Mouse (Mus musculus) embryonic facial prominence, embryonic 14.5 days (tissue): ENCODE measurements around the gene Kif11. TPM values are rescaled to one million over a fixed set of nuclear protein-coding genes. Genes with fewer than 3 reads are reported as not detected.

Experiments
- ATAC-seq: fragments of 200-750 bp; cut with Nextera tagmentation; 2 replicates; pipeline ENCODE4 v1.8.0; 2017; ENCODE audit warnings: low read depth, moderate number of reproducible peaks, moderate TSS enrichment
- DNase-seq: peaks from one replicate; pipeline ENCODE4 v3.0.0-alpha.2; 2015; ENCODE audit warnings: low spot score
- H3K27ac ChIP-seq: fragments of 300-500 bp; sonication (generic); replicated peaks from 2 replicates; pipeline ENCODE4 v1.5.1; 2014; ENCODE audit warnings: low read depth, mild to moderate bottlenecking, low read length, moderate library complexity
- H3K27me3 ChIP-seq: fragments of 300-500 bp; sonication (generic); replicated peaks from 2 replicates; pipeline ENCODE4 v1.6.1; 2014; ENCODE audit warnings: low read length; ENCODE audit not compliant: control insufficient read depth, insufficient read depth
- H3K36me3 ChIP-seq: fragments of 300-500 bp; sonication (generic); 2 replicates; pipeline ENCODE4 v1.6.1; 2014; ENCODE audit warnings: low read length, mixed read lengths; ENCODE audit not compliant: control insufficient read depth, insufficient read depth
- H3K4me1 ChIP-seq: fragments of 300-500 bp; sonication (generic); 2 replicates; pipeline ENCODE4 v1.6.1; 2014; ENCODE audit warnings: antibody characterized with exemption, low read length; ENCODE audit not compliant: control insufficient read depth, insufficient read depth
- H3K4me2 ChIP-seq: fragments of 300-500 bp; sonication (generic); 2 replicates; pipeline ENCODE4 v1.6.1; 2014; ENCODE audit warnings: low read depth, mild to moderate bottlenecking, low read length, moderate library complexity, mixed read lengths
- H3K4me3 ChIP-seq: fragments of 300-500 bp; sonication (generic); 2 replicates; pipeline ENCODE4 v1.5.1; 2014; ENCODE audit warnings: low read depth, mild to moderate bottlenecking, low read length
- H3K9ac ChIP-seq: fragments of 300-500 bp; sonication (generic); 2 replicates; pipeline ENCODE4 v1.6.1; 2014; ENCODE audit warnings: low read depth, mild to moderate bottlenecking, low read length, moderate library complexity, mixed read lengths
- H3K9me3 ChIP-seq: fragments of 300-500 bp; sonication (generic); 2 replicates; pipeline ENCODE4 v1.6.1; 2016; ENCODE audit warnings: low read length; ENCODE audit not compliant: control insufficient read depth
- WGBS: fragments of 180-500 bp; shearing (Covaris S2); extraction: QIAGEN DNeasy Blood & Tissue Kit; methylation state at CpG from one replicate; pipeline ENCODE4 v1.1.7; 2014; 5-methylcytosine and 5-hydroxymethylcytosine counted together
- polyA plus RNA-seq: library from polyadenylated mRNA; unstranded; fragments of >200 nt; fragmentation: Nextera tagmentation; extraction: Ambion mirVana; gene quantifications from 2 replicates; pipeline ENCODE4 v1.2.1, GENCODE M21; 2014

Kif11 gene
- polyA plus RNA-seq, 1 experiment from 2014 or later: 43.2 TPM

DNA sequence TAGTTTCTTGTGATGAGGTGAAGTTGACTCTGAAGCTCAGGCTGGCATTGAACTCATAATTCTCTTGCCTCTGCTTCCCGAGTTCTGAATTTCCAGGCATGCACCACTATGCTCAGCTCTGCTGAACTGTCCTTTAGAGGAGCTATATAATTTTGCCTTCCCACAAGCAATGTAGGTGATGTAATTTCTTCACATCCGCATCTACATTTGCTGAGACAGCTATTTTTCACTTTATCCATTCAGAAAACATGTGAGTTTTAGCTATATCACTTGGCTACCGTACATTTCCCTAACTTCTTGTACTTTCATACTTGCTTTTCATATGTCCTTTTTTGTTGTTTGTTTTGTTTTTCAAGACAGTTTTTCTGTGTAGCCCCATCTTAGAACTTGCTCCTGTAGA, 20.1 kb downstream of the Kif11 start:
- H3K9me3 ChIP-seq: no peaks in the 10 kb centered on the region
- 95% methylated on average over 3 of the region's 3 CpGs for WGBS
- DNase-seq (no peak), ATAC-seq (no peak)
- no peak overlapping the region for H3K4me2 ChIP-seq
- no peaks in the 10 kb centered on the region for H3K27me3 ChIP-seq
- no peaks in the 10 kb centered on the region for H3K4me1 ChIP-seq
- H3K27ac ChIP-seq: no peak overlapping the region
- no peak overlapping the region for H3K9ac ChIP-seq
- H3K4me3 ChIP-seq: no peak overlapping the region
- peaks cover 71% of the 10 kb centered on the region for H3K36me3 ChIP-seq

DNA sequence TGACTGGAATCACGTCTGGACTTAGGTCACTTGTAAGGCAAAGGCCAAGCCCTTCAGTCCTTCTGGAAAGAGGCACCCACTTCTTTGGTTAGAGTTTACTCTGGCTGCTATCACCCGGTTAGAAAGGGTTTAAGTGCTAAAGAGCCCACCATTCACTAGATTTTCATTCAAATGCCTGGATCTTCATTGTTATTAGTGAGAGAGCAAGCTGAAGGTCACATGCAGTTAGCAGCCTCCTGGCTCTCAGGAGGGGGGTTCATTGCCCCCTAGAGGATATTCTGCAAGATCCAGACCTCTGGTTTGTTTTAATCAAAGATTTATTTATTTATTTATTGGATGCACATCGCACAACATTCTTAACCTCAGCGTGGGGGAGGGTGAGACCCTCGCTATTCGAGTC, 24.7 kb downstream of the Kif11 start:
- Histone ChIP-seq H3K4me2 (no peak overlapping the region), H3K4me1 (no peaks in the 10 kb centered on the region), H3K36me3 (peaks cover 69% of the 10 kb centered on the region), H3K27me3 (no peaks in the 10 kb centered on the region), H3K4me3 (no peak overlapping the region), H3K9ac (no peak overlapping the region), H3K27ac (no peak overlapping the region), H3K9me3 (no peaks in the 10 kb centered on the region)
- ATAC-seq (no peak), DNase-seq (no peak)
- 81% methylated on average over 6 of the region's 6 CpGs for WGBS

DNA sequence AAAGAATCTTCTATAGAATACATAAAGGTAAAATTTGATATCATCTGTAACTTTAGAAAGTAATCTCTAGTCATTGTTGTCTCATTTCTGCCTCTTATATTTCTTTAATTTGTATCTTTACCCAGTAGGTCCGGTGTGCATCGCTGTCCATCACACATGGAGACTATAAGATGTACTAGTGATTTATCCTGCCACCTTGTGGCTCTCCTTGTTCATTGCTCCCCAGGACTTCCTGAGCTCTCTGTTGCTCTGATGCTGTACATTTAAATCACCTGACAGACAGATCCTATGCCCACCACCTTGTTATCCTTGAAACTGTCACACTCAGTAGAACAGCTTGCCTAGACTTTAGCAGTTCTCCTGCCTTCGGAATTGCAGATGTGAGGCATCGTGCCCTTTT, 42.1 kb downstream of the Kif11 start:
- Histone ChIP-seq H3K27me3 (no peaks in the 10 kb centered on the region), H3K4me1 (no peaks in the 10 kb centered on the region), H3K4me2 (no peak overlapping the region), H3K36me3 (peaks cover 66% of the 10 kb centered on the region), H3K4me3 (no peak overlapping the region), H3K27ac (no peak overlapping the region), H3K9ac (no peak overlapping the region), H3K9me3 (no peaks in the 10 kb centered on the region)
- peak; percentile 29 for DNase-seq
- no peak for ATAC-seq
- WGBS: 83% methylated on average over 4 of the region's 4 CpGs

DNA sequence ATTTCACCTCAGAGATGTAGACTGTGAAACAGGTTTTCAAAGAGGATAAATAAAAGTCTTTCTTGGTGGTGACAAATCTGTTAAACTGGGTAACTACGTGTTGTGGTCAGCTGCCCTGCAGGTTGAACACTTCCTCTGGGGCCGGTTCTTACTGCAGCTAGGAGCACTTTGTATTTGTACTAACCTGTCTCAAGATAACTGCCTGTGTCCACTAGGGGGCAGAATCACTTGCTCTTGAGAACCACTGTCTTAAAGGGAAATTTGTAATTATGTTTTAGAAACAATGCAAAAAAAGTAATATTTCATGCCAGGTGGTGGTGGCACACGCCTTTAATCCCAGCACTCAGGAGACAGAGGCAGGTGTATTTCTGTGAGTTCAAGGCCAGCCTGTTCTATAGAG, 43.4 kb downstream of the Kif11 start:
- no peak overlapping the region for H3K4me2 ChIP-seq
- WGBS: 34% methylated on average over 3 of the region's 3 CpGs
- H3K27me3 ChIP-seq: no peaks in the 10 kb centered on the region
- peaks cover 57% of the 10 kb centered on the region for H3K36me3 ChIP-seq
- H3K4me3 ChIP-seq: no peak overlapping the region
- no peak overlapping the region for H3K9ac ChIP-seq
- DNase-seq (peak; percentile 74), ATAC-seq (no peak)
- H3K4me1 ChIP-seq: no peaks in the 10 kb centered on the region
- no peak overlapping the region for H3K27ac ChIP-seq
- H3K9me3 ChIP-seq: no peaks in the 10 kb centered on the region

DNA sequence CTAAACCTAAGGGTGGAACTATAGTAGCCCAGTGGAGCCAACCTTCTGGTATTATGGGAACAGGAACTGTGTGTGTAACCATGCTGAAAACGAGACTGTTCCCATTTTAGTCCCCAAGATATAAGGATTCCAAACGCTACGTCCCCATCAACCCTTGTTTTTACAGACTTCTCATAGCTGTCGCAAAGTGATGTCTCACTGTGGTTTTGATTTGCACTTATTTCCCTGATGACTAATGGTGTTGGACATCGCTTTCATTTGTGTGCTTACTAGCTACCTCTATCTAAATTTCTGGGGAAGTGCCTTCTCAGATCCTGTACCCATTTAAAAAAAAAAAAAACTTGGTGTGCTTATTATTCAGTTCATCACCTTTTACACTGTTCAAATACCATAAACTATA, 52.4 kb downstream of the Kif11 start:
- H3K9ac ChIP-seq: no peak overlapping the region
- 80% methylated on average over 5 of the region's 5 CpGs for WGBS
- ATAC-seq: no peak
- H3K9me3 ChIP-seq: no peaks in the 10 kb centered on the region
- no peak overlapping the region for H3K4me2 ChIP-seq
- H3K36me3 ChIP-seq: no peaks in the 10 kb centered on the region
- peaks cover 43% of the 10 kb centered on the region for H3K27me3 ChIP-seq
- no peak for DNase-seq
- H3K4me3 ChIP-seq: no peak overlapping the region
- no peaks in the 10 kb centered on the region for H3K4me1 ChIP-seq
- no peak overlapping the region for H3K27ac ChIP-seq

DNA sequence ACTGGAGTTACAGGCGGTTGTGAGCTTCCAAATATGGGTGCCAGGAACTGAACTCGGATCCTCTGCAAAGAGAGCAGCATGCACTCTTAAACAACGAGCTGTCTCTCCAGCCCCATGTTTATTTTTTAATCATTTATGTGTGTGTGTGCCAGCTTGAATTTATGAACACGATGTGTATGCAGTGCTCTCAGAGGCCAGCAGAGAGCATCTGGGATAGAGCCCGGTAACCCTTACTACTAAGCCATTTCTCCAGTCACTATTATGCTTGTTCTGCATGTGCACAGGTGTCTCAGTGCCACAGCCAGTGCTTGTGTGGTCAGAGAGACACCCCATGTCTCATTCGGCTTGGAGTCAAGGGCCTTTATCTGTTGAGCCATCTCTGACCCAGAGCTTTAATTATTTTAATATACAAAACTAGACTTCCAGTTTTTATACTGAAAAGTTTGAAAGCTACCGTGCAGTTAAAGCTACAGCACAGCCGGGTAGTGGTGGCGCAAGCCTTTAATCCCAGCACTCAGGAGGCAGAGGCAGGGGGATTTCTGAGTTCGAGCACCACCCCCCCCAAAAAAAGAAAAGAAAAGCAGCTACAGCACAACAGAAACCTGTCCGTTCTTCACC, 55.0 kb downstream of the Kif11 start:
- H3K4me3 ChIP-seq: no peak overlapping the region
- WGBS: 84% methylated on average over 11 of the region's 11 CpGs
- DNase-seq: no peak
- ATAC-seq: no peak
- peaks cover 69% of the 10 kb centered on the region for H3K27me3 ChIP-seq
- H3K9me3 ChIP-seq: no peaks in the 10 kb centered on the region
- no peak overlapping the region for H3K27ac ChIP-seq
- no peak overlapping the region for H3K9ac ChIP-seq
- H3K4me1 ChIP-seq: 0 out of 2 replicates have a peak, but pooled peaks cover 4% of the 10 kb centered on the region
- H3K4me2 ChIP-seq: no peak overlapping the region
- no peaks in the 10 kb centered on the region for H3K36me3 ChIP-seq

DNA sequence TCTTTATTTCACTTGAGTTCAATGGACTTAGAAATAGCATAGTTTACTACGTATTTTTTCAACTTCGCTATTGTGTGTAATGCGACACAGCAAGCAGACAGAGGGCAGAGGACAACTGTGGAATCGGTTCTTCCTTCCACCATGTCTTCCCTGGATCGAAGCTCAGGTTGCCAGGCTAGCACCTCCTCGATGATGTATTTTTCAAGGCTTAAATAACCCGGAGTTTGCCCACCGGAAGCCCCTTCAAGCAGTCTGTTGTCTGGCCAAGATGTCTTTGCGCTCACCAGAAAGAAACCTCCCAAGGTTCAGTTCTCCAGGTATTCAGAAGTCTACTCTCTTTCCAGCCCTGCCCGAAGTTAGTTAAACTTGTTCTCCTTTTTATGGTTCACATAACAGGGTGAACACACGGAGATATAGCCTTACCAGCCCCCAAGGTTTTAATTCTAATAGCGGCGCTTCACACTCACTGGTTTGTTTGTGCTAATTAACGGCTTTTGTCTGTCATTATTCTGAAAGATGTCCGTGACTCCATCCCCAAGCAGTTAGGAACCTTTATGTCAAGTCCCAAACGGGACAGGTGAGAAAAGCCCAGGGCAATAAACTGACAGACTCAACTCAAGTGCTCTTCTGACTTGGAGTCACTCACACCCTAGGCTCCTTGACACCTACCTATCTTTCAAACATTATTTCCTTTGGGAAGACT, 56.8 kb downstream of the Kif11 start:
- Histone ChIP-seq H3K27ac (no peak overlapping the region), H3K9me3 (no peaks in the 10 kb centered on the region), H3K4me2 (no peak overlapping the region), H3K27me3 (peaks cover 85% of the 10 kb centered on the region), H3K36me3 (no peaks in the 10 kb centered on the region), H3K4me3 (no peak overlapping the region), H3K4me1 (0 out of 2 replicates have a peak, but pooled peaks cover 4% of the 10 kb centered on the region), H3K9ac (no peak overlapping the region)
- ATAC-seq (no peak), DNase-seq (no peak)
- WGBS: 17% methylated on average over 16 of the region's 16 CpGs

DNA sequence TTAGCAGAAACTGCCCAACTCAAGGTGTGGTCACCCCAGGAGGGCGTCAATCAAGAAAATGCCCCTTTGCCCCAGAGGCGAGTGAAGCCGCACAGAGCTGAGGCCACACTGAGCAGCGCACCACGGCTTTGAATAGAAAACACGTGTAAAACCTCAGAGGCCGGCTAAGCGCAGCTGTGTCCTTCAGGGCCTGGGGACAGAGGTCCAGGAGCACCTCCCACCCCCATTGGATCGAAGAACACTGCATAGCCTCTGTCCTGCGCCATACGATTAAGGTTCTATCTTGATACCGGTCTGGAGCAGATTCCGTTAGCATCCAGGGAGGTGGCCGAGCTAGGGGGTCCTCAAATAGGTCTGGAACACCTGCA, 57.7 kb downstream of the Kif11 start:
- Histone ChIP-seq H3K4me1 (0 out of 2 replicates have a peak, but pooled peaks cover 4% of the 10 kb centered on the region), H3K9me3 (no peaks in the 10 kb centered on the region), H3K4me3 (peak overlapping the region; percentile 50), H3K27me3 (peaks cover 89% of the 10 kb centered on the region), H3K36me3 (no peaks in the 10 kb centered on the region), H3K27ac (no peak overlapping the region), H3K9ac (peak overlapping the region; percentile 55; the same call in 1 of the 2 replicates), H3K4me2 (peak overlapping the region; percentile 74)
- DNase-seq (no peak), ATAC-seq (no peak)
- WGBS: 3% methylated on average over 14 of the region's 14 CpGs
